In genomic region chr1:180428871-180429270, GRCm38 (mm10) we compare ENCODE assay signal across 6 mouse cellular contexts. TPM values are rescaled to one million over a fixed set of nuclear protein-coding genes. Genes with fewer than 3 reads are reported as not detected.
"Had no signal": no experiment of that assay in that cellular context is flagged by ENCODE, and none has a peak within 500 bp of the region (broad histone marks: within the 10 kb centered on the region; RNA-seq: fewer than 3 reads in every experiment).

No protein-coding gene starts in this region.

- DNase-seq: kidney, adult 11 months; liver, embryonic 13.5 days had no signal

- H3K4me3 ChIP-seq: left cerebral cortex, adult 2 months; liver, embryonic 13.5 days; midbrain, embryonic 12.5 days; neural tube, embryonic 15.5 days had no signal

- H3K9me3 ChIP-seq: liver, embryonic 13.5 days; midbrain, embryonic 12.5 days; neural tube, embryonic 15.5 days had no signal

- H3K27ac ChIP-seq: left cerebral cortex, adult 2 months; liver, embryonic 13.5 days; midbrain, embryonic 12.5 days; neural tube, embryonic 15.5 days had no signal

- H3K36me3 ChIP-seq: liver, embryonic 13.5 days; midbrain, embryonic 12.5 days; neural tube, embryonic 15.5 days had no signal

- H3K27me3 ChIP-seq: midbrain, embryonic 12.5 days; neural tube, embryonic 15.5 days had no signal

- H3K4me2 ChIP-seq: liver, embryonic 13.5 days; midbrain, embryonic 12.5 days; neural tube, embryonic 15.5 days had no signal

- H3K9ac ChIP-seq: liver, embryonic 13.5 days; midbrain, embryonic 12.5 days; neural tube, embryonic 15.5 days had no signal

RNA-seq across cellular contexts. Expression of gene Stum, which starts 54.4 kb away (rescaled TPM):
- total RNA-seq: megakaryocyte progenitor cell, adult 5-6 weeks had no signal
